ENCODE assay signal across 1 mouse cellular context in genomic region chr15:80132993-80133586, GRCm38 (mm10).
A peak's percentile ranks its signal among the peaks of the same experiment; 100 is the strongest.
TF ChIP-seq lines count a peak whose summit lies in the region.

TSS of gene Tab1 (plus strand) at chr15:80133127.

TF ChIP-seq in CH12.LX, 34 proteins besides CTCF, POLR2A, EP300 and RAD21 (continued from another document):
- TF ChIP-seq GABPA (IDR thresholded peaks at IDR 0.05; ENCODE audit: insufficient replicate concordance, low read depth, low read length) (peak; percentile 87), CHD2 (IDR thresholded peaks at IDR 0.05; ENCODE audit: low read length) (peak; percentile 68; the same call in 1 of the 2 replicates), JUND (conservative IDR thresholded peaks at IDR 0.05; ENCODE audit: low read depth, low read length) (no peak), POLR2AphosphoS2 (IDR thresholded peaks at IDR 0.05; ENCODE audit: low read depth, low read length) (no peak), MAX (IDR thresholded peaks at IDR 0.05; ENCODE audit: low read length) (peak; percentile 36; the same call in 1 of the 2 replicates), BHLHE40 (IDR thresholded peaks at IDR 0.05; ENCODE audit: low read depth, low read length) (0 out of 2 replicates have a peak, but pooled peaks have one; percentile 10), HCFC1 (IDR thresholded peaks at IDR 0.05; ENCODE audit: low read depth, low read length) (peak; percentile 86), NELFE (IDR thresholded peaks at IDR 0.05; ENCODE audit: low read depth, low read length) (peak; percentile 70; the same call in 1 of the 2 replicates), PAX5 (IDR thresholded peaks at IDR 0.05; ENCODE audit: low read length) (no peak), MAZ (IDR thresholded peaks at IDR 0.05; ENCODE audit: low read depth, low read length) (peak; percentile 82; the same call in 1 of the 2 replicates), MAFK (IDR thresholded peaks at IDR 0.05; ENCODE audit: insufficient replicate concordance, low read length) (no peak), ZMIZ1 (IDR thresholded peaks at IDR 0.05; ENCODE audit: low read depth, low read length) (no peak), ZC3H11A (IDR thresholded peaks at IDR 0.05; ENCODE audit: low read depth, low read length) (no peak), NRF1 (IDR thresholded peaks at IDR 0.05; ENCODE audit: low read depth, low read length) (peak; percentile 85), IRF4 (IDR thresholded peaks at IDR 0.05; ENCODE audit: low read depth, low read length) (peak; percentile 62), MEF2A (IDR thresholded peaks at IDR 0.05; ENCODE audit: borderline replicate concordance, low read depth, low read length) (peak; percentile 68), TBP (conservative IDR thresholded peaks at IDR 0.05; ENCODE audit: low read depth, low read length) (peak; percentile 70), RCOR1 (conservative IDR thresholded peaks at IDR 0.05; ENCODE audit: low read depth, low read length) (no peak), SIN3A (IDR thresholded peaks at IDR 0.05; ENCODE audit: low read length) (peak; percentile 87), CHD1 (IDR thresholded peaks at IDR 0.05; ENCODE audit: low read depth, low read length) (no peak), UBTF (IDR thresholded peaks at IDR 0.05; ENCODE audit: low read depth, low read length) (no peak), JUN (IDR thresholded peaks at IDR 0.05; ENCODE audit: insufficient read depth, low read depth, low read length) (no peak)
TF ChIP-seq in CH12.LX: peak in this region for 19.
